In the genomic region with DNA sequence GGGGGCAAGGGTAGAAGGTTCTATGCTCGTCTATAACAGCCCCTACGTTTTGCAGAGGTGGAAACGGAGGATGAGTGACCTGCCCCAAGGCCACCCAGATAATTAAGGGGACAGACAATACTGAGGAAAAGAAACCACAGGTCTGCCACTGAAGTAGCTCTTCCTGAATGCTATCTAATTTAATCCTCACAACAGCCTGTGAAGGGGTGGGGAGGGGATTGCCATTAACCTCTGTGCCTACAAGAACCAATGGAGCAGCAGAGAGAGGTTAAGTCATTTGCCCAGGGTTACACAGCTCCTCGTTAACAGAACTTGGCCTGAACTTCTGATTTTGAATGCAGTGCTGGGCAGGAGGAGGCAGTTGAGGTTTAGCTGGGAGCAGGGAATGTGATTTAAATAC, we compare ENCODE assay signal across 9 mouse cellular contexts. TPM values are rescaled to one million over a fixed set of nuclear protein-coding genes. Genes with fewer than 3 reads are reported as not detected.
DNase-seq lines count a peak whose midpoint lies in the region; ATAC-seq and TF ChIP-seq lines count a peak whose summit lies in the region.
"Had no signal": no experiment of that assay in that cellular context is flagged by ENCODE, and none has a peak within 500 bp of the region (broad histone marks: within the 10 kb centered on the region; RNA-seq: fewer than 3 reads in every experiment).

No protein-coding gene starts in this region.

- no peak for ATAC-seq in stomach, embryonic 14.5 days (ENCODE audit: insufficient number of reproducible peaks, insufficient read depth, low FRiP score, low read depth)
- ATAC-seq in stomach, postnatal 0 days (ENCODE audit: low FRiP score, low TSS enrichment), result no peak
- ATAC-seq in forebrain, postnatal 0 days, result no peak
- peak; percentile 6; the same call in 1 of the 2 replicates for ATAC-seq in midbrain, embryonic 11.5 days (ENCODE audit: low FRiP score)
- ATAC-seq in megakaryocyte-erythroid progenitor cell, adult 5-6 weeks (replicated peaks; ENCODE audit: low FRiP score, low TSS enrichment, poor library complexity, severe bottlenecking), result no peak

- TF ChIP-seq CTCF in stomach, postnatal 0 days (IDR thresholded peaks at IDR 0.05; ENCODE audit: low read depth), result no peak
- no peak for TF ChIP-seq CTCF in forebrain, postnatal 0 days (IDR thresholded peaks at IDR 0.05; ENCODE audit: low read depth)

- no peaks in the 10 kb centered on the region for H3K9me3 ChIP-seq in stomach, embryonic 14.5 days (ENCODE audit: control insufficient read depth, low read depth, low read length)
- H3K9me3 ChIP-seq in stomach, postnatal 0 days (ENCODE audit: control insufficient read depth, low read length), result no peaks in the 10 kb centered on the region
- H3K9me3 ChIP-seq in forebrain, postnatal 0 days (ENCODE audit: low read length), result no peaks in the 10 kb centered on the region
- H3K9me3 ChIP-seq in midbrain, embryonic 11.5 days (ENCODE audit: control insufficient read depth, low read length), result no peaks in the 10 kb centered on the region
- H3K9me3 ChIP-seq: liver, embryonic 15.5 days had no signal

- peaks cover 45% of the 10 kb centered on the region for H3K4me1 ChIP-seq in stomach, embryonic 14.5 days (ENCODE audit: control insufficient read depth, insufficient read depth, low read length)
- H3K4me1 ChIP-seq in stomach, postnatal 0 days (replicated peaks; ENCODE audit: control insufficient read depth, insufficient read depth), result peaks cover 2% of the 10 kb centered on the region; the same call in 1 of the 2 replicates
- H3K4me1 ChIP-seq in forebrain, postnatal 0 days (ENCODE audit: insufficient read depth), result peaks cover 52% of the 10 kb centered on the region
- H3K4me1 ChIP-seq in midbrain, embryonic 11.5 days (ENCODE audit: control insufficient read depth, insufficient read depth, low read length), result peaks cover 52% of the 10 kb centered on the region

- H3K36me3 ChIP-seq in stomach, embryonic 14.5 days (ENCODE audit: control insufficient read depth, insufficient read depth, low read length), result no peaks in the 10 kb centered on the region
- no peaks in the 10 kb centered on the region for H3K36me3 ChIP-seq in stomach, postnatal 0 days (ENCODE audit: control insufficient read depth, insufficient read depth, low read length)
- no peaks in the 10 kb centered on the region for H3K36me3 ChIP-seq in forebrain, postnatal 0 days (ENCODE audit: insufficient read depth)
- H3K36me3 ChIP-seq in midbrain, embryonic 11.5 days (ENCODE audit: control insufficient read depth, insufficient read depth, low read length), result no peaks in the 10 kb centered on the region
- H3K36me3 ChIP-seq: liver, embryonic 15.5 days had no signal

- H3K27ac ChIP-seq in stomach, embryonic 14.5 days (ENCODE audit: low read length), result peak overlapping the region; percentile 40
- H3K27ac ChIP-seq in stomach, postnatal 0 days (replicated peaks), result no peak overlapping the region
- H3K27ac ChIP-seq in forebrain, postnatal 0 days (ENCODE audit: low read depth, low read length), result peak overlapping the region; percentile 92
- H3K27ac ChIP-seq in midbrain, embryonic 11.5 days (ENCODE audit: low read depth, low read length), result peak overlapping the region; percentile 84
- H3K27ac ChIP-seq: liver, embryonic 15.5 days; macrophage had no signal

- 0 out of 2 replicates have a peak, but pooled peaks cover 5% of the 10 kb centered on the region for H3K27me3 ChIP-seq in stomach, embryonic 14.5 days (ENCODE audit: control insufficient read depth, insufficient read depth, low read length)
- H3K27me3 ChIP-seq in stomach, postnatal 0 days (ENCODE audit: control insufficient read depth, insufficient read depth, low read length), result 0 out of 2 replicates have a peak, but pooled peaks cover 2% of the 10 kb centered on the region
- H3K27me3 ChIP-seq in forebrain, postnatal 0 days (ENCODE audit: insufficient read depth, low read length), result no peaks in the 10 kb centered on the region
- H3K27me3 ChIP-seq in midbrain, embryonic 11.5 days (ENCODE audit: control insufficient read depth, insufficient read depth, low read length), result peaks cover 19% of the 10 kb centered on the region

- WGBS in stomach, embryonic 14.5 days, result 48% methylated on average over 4 of the region's 4 CpGs
- WGBS in stomach, postnatal 0 days, result 38% methylated on average over 4 of the region's 4 CpGs
- WGBS in forebrain, postnatal 0 days, result 16% methylated on average over 4 of the region's 4 CpGs
- WGBS in midbrain, embryonic 11.5 days, result 8% methylated on average over 3 of the region's 4 CpGs

- no peak overlapping the region for H3K4me3 ChIP-seq in stomach, embryonic 14.5 days (ENCODE audit: low read depth, low read length)
- no peak overlapping the region for H3K4me3 ChIP-seq in stomach, postnatal 0 days (ENCODE audit: low read depth, low read length)
- H3K4me3 ChIP-seq in forebrain, postnatal 0 days (ENCODE audit: low read depth, low read length), result no peak overlapping the region
- H3K4me3 ChIP-seq in midbrain, embryonic 11.5 days (ENCODE audit: low read depth, low read length), result no peak overlapping the region
- H3K4me3 ChIP-seq: liver, embryonic 15.5 days had no signal

- DNase-seq in stomach, postnatal 0 days (ENCODE audit: low spot score), result no peak
- DNase-seq in forebrain, postnatal 0 days, result no peak
- no peak for DNase-seq in midbrain, embryonic 11.5 days (ENCODE audit: low spot score, missing footprints)
- DNase-seq in cerebellum, adult 8-10 months, result no peak
- no peak for DNase-seq in thymus, adult 18-20 months

- TF ChIP-seq EP300 in stomach, postnatal 0 days (optimal IDR thresholded peaks at IDR 0.05), result no peak

- H3K4me2 ChIP-seq in stomach, embryonic 14.5 days (replicated peaks; ENCODE audit: low read depth, low read length), result no peak overlapping the region
- no peak overlapping the region for H3K4me2 ChIP-seq in stomach, postnatal 0 days (replicated peaks; ENCODE audit: low read depth)
- peak overlapping the region; percentile 3; the same call in 1 of the 2 replicates for H3K4me2 ChIP-seq in forebrain, postnatal 0 days (ENCODE audit: low read depth)
- H3K4me2 ChIP-seq in midbrain, embryonic 11.5 days, result 0 out of 2 replicates have a peak overlapping the region, but pooled peaks have one; percentile 13
- H3K4me2 ChIP-seq: liver, embryonic 15.5 days had no signal

- H3K9ac ChIP-seq in stomach, embryonic 14.5 days (replicated peaks; ENCODE audit: low read depth, low read length), result no peak overlapping the region; the same call in 1 of the 2 replicates
- no peak overlapping the region for H3K9ac ChIP-seq in stomach, postnatal 0 days (ENCODE audit: low read length)
- H3K9ac ChIP-seq in forebrain, postnatal 0 days, result no peak overlapping the region
- H3K9ac ChIP-seq in midbrain, embryonic 11.5 days (ENCODE audit: low read length), result peak overlapping the region; percentile 46
- H3K9ac ChIP-seq: liver, embryonic 15.5 days had no signal

RNA-seq across cellular contexts. Expression of gene Tcf20, which starts 3.6 kb away (rescaled TPM):
- 15.0 and 15.5 TPM in 2 replicates for polyA plus RNA-seq in stomach, embryonic 14.5 days (2014; fragmentation: Nextera tagmentation; extraction: Ambion mirVana)
- 3.6 and 3.7 TPM in 2 replicates for polyA plus RNA-seq in stomach, postnatal 0 days (2015; fragmentation: Nextera tagmentation; extraction: Ambion mirVana)
- 120 and 150 TPM in 2 replicates for total RNA-seq in forebrain, postnatal 0 days (2014; rRNA removed)
- 10.3 and 12.2 TPM in 2 replicates for polyA plus RNA-seq in forebrain, postnatal 0 days (2015; fragmentation: Nextera tagmentation; extraction: Ambion mirVana)
- polyA plus RNA-seq in midbrain, embryonic 11.5 days (2014; fragmentation: Nextera tagmentation; extraction: Ambion mirVana), result 12.3 and 13.5 TPM in 2 replicates
- total RNA-seq in megakaryocyte-erythroid progenitor cell, adult 5-6 weeks (2014; fragmentation: Nextera tagmentation), result 57.7 and 70.5 TPM in 2 replicates
- total RNA-seq in megakaryocyte-erythroid progenitor cell, adult 5-6 weeks (2017), result 87.5 and 106 TPM in 2 replicates

RNA-seq across cellular contexts. Expression of gene Nfam1, which starts 49.0 kb away (rescaled TPM):
- polyA plus RNA-seq in stomach, embryonic 14.5 days (2014; fragmentation: Nextera tagmentation; extraction: Ambion mirVana), result 2.5 and 2.8 TPM in 2 replicates
- polyA plus RNA-seq in stomach, postnatal 0 days (2015; fragmentation: Nextera tagmentation; extraction: Ambion mirVana), result 1.3 and 1.4 TPM in 2 replicates
- 0.69 and 2.9 TPM in 2 replicates for total RNA-seq in forebrain, postnatal 0 days (2014; rRNA removed)
- polyA plus RNA-seq in forebrain, postnatal 0 days (2015; fragmentation: Nextera tagmentation; extraction: Ambion mirVana), result 1.5 and 1.8 TPM in 2 replicates
- 3.9 and 4.0 TPM in 2 replicates for polyA plus RNA-seq in midbrain, embryonic 11.5 days (2014; fragmentation: Nextera tagmentation; extraction: Ambion mirVana)
- 3.7 and 4.1 TPM in 2 replicates for total RNA-seq in megakaryocyte-erythroid progenitor cell, adult 5-6 weeks (2014; fragmentation: Nextera tagmentation)
- 2.7 and 6.9 TPM in 2 replicates for total RNA-seq in megakaryocyte-erythroid progenitor cell, adult 5-6 weeks (2017)

Comparison
In these comparisons a context has a peak if more than half of its experiments do, and no peak if none do; other contexts are left out.
1. H3K4me2 ChIP-seq: peak in forebrain, postnatal 0 days (single experiment) and midbrain, embryonic 11.5 days (single experiment); none in stomach, embryonic 14.5 days (single experiment) and stomach, postnatal 0 days (single experiment).